Mouse (Mus musculus) CH12.LX (cell line): ENCODE measurements around the gene Agtpbp1. TPM values are rescaled to one million over a fixed set of nuclear protein-coding genes. Genes with fewer than 3 reads are reported as not detected.

Experiments used
- DNase-seq: peaks from one replicate; pipeline ENCODE4 v3.0.0-alpha.2; 2013; ENCODE audit errors: extremely low read depth
- H3K27ac ChIP-seq: 2 replicates; pipeline ENCODE4 v1.5.1; 2012; ENCODE audit warnings: low read depth, mild to moderate bottlenecking, control low read depth, moderate library complexity; ENCODE audit not compliant: insufficient read depth
- H3K27me3 ChIP-seq: replicated peaks from 2 replicates; pipeline ENCODE3; 2012; ENCODE audit warnings: inconsistent platforms
- H3K36me3 ChIP-seq, 2 experiments: replicated peaks in 1 of 2; 2 replicates each; pipeline versions ENCODE3 to v1.6.1; 2012; ENCODE audit warnings: inconsistent platforms in 1 of 2, low read length in 1 of 2, mild to moderate bottlenecking in 1 of 2, mixed read lengths in 1 of 2, moderate library complexity in 1 of 2; ENCODE audit not compliant: control insufficient read depth in 1 of 2, insufficient read depth in 1 of 2
- H3K4me1 ChIP-seq, 2 experiments: 2 replicates each; pipeline ENCODE4 v1.6.1; 2012; ENCODE audit warnings: inconsistent platforms in 1 of 2, moderate library complexity in 1 of 2; ENCODE audit not compliant: insufficient read depth in 2 of 2, control insufficient read depth in 1 of 2
- H3K4me2 ChIP-seq: 2 replicates; pipeline ENCODE4 v1.6.1; 2012; ENCODE audit warnings: low read depth, mild to moderate bottlenecking, control low read depth; ENCODE audit not compliant: poor library complexity, insufficient read depth, severe bottlenecking
- H3K4me3 ChIP-seq, 3 experiments: fragments of 150-350 bp in 1 of 3; sonication (generic) in 1 of 3; replicated peaks in 1 of 3; 2 replicates each; pipeline versions ENCODE3 to v1.5.1; 2011 to 2012; ENCODE audit warnings: low read depth in 2 of 3, low read length in 2 of 3, mild to moderate bottlenecking in 2 of 3, moderate library complexity in 2 of 3, control low read depth in 1 of 3, improper control_type of control experiment in 1 of 3, inconsistent platforms in 1 of 3, mixed read lengths in 1 of 3; ENCODE audit not compliant: poor library complexity in 1 of 3
- H3K79me2 ChIP-seq: replicated peaks from 2 replicates; pipeline ENCODE4 v1.6.1; 2012; ENCODE audit warnings: mild to moderate bottlenecking, moderate library complexity; ENCODE audit not compliant: control insufficient read depth, poor library complexity, insufficient read depth, severe bottlenecking; ENCODE audit errors: extremely low read depth
- H3K9ac ChIP-seq: 2 replicates; pipeline ENCODE4 v1.6.1; 2012; ENCODE audit warnings: low read depth, mild to moderate bottlenecking, control low read depth, moderate library complexity; ENCODE audit not compliant: insufficient read depth
- H3K9me3 ChIP-seq: replicated peaks from 2 replicates; pipeline ENCODE3; 2012; ENCODE audit warnings: low read length, inconsistent platforms, mixed read lengths
- BHLHE40 ChIP-seq: IDR thresholded peaks from 2 replicates; pipeline ENCODE4 v1.6.1; 2011; ENCODE audit warnings: mild to moderate bottlenecking, low read depth, low read length, improper control_type of control experiment
- CHD1 ChIP-seq: IDR thresholded peaks from 2 replicates; pipeline ENCODE4 v1.6.1; 2012; ENCODE audit warnings: low read depth, low read length, improper control_type of control experiment, inconsistent platforms
- CHD2 ChIP-seq: IDR thresholded peaks from 2 replicates; pipeline ENCODE4 v1.6.1; 2011; ENCODE audit warnings: low read length, improper control_type of control experiment
- CTCF ChIP-seq, 2 experiments: IDR thresholded peaks in 1 of 2; conservative IDR thresholded peaks in 1 of 2; 2 replicates each; pipeline ENCODE4 v1.5.1; 2011 to 2012; ENCODE audit warnings: low read depth in 2 of 2, low read length in 2 of 2, improper control_type of control experiment in 1 of 2, inconsistent platforms in 1 of 2, mild to moderate bottlenecking in 1 of 2, moderate library complexity in 1 of 2
- E2F4 ChIP-seq: IDR thresholded peaks from 2 replicates; pipeline ENCODE4 v1.6.1; 2011; ENCODE audit warnings: low read depth, low read length, improper control_type of control experiment; ENCODE audit not compliant: insufficient replicate concordance
- ELF1 ChIP-seq: IDR thresholded peaks from 2 replicates; pipeline ENCODE4 v1.6.1; 2014; ENCODE audit warnings: low read depth, mild to moderate bottlenecking, inconsistent platforms, low read length, improper control_type of control experiment
- EP300 ChIP-seq: IDR thresholded peaks from 2 replicates; pipeline ENCODE4 v1.6.1; 2011; ENCODE audit warnings: low read length, improper control_type of control experiment
- ETS1 ChIP-seq: conservative IDR thresholded peaks from 2 replicates; pipeline ENCODE4 v1.6.1; 2012; ENCODE audit warnings: low read depth, mild to moderate bottlenecking, inconsistent platforms, low read length, improper control_type of control experiment, moderate library complexity
- GABPA ChIP-seq: IDR thresholded peaks from 2 replicates; pipeline ENCODE4 v1.6.1; 2012; ENCODE audit warnings: low read depth, low read length, improper control_type of control experiment, inconsistent platforms; ENCODE audit not compliant: insufficient replicate concordance
- HCFC1 ChIP-seq: IDR thresholded peaks from 2 replicates; pipeline ENCODE4 v1.6.1; 2012; ENCODE audit warnings: low read depth, mild to moderate bottlenecking, inconsistent platforms, low read length, improper control_type of control experiment
- IRF4 ChIP-seq: IDR thresholded peaks from 2 replicates; pipeline ENCODE4 v1.6.1; 2014; ENCODE audit warnings: low read depth, mild to moderate bottlenecking, inconsistent platforms, low read length, improper control_type of control experiment
- KAT2A ChIP-seq: IDR thresholded peaks from 2 replicates; pipeline ENCODE4 v1.6.1; 2012; ENCODE audit warnings: low read length, improper control_type of control experiment, inconsistent platforms; ENCODE audit not compliant: insufficient replicate concordance
- MXI1 ChIP-seq: IDR thresholded peaks from 2 replicates; pipeline ENCODE4 v1.6.1; 2011; ENCODE audit warnings: mild to moderate bottlenecking, low read depth, low read length, improper control_type of control experiment
- MYC ChIP-seq: IDR thresholded peaks from 2 replicates; pipeline ENCODE4 v1.6.1; 2011; ENCODE audit warnings: low read depth, mild to moderate bottlenecking, improper control_type of control experiment, low read length
- NRF1 ChIP-seq: IDR thresholded peaks from 2 replicates; pipeline ENCODE4 v1.6.1; 2014; ENCODE audit warnings: low read depth, mild to moderate bottlenecking, inconsistent platforms, low read length, improper control_type of control experiment, moderate library complexity
- PAX5 ChIP-seq: IDR thresholded peaks from 2 replicates; pipeline ENCODE4 v1.6.1; 2012; ENCODE audit warnings: low read length, inconsistent platforms, mixed read lengths
- POLR2A ChIP-seq: IDR thresholded peaks from 2 replicates; pipeline ENCODE4 v1.6.1; 2011; ENCODE audit warnings: low read depth, mild to moderate bottlenecking, improper control_type of control experiment, low read length
- RAD21 ChIP-seq: IDR thresholded peaks from 2 replicates; pipeline ENCODE4 v1.6.1; 2011; ENCODE audit warnings: low read depth, mild to moderate bottlenecking, low read length, improper control_type of control experiment, moderate library complexity
- SIN3A ChIP-seq: IDR thresholded peaks from 2 replicates; pipeline ENCODE4 v1.6.1; 2012; ENCODE audit warnings: low read length, improper control_type of control experiment, inconsistent platforms
- TBP ChIP-seq: conservative IDR thresholded peaks from 2 replicates; pipeline ENCODE4 v1.6.1; 2011; ENCODE audit warnings: low read depth, low read length, improper control_type of control experiment
- TCF12 ChIP-seq: IDR thresholded peaks from 2 replicates; pipeline ENCODE4 v1.6.1; 2014; ENCODE audit warnings: low read depth, mild to moderate bottlenecking, inconsistent platforms, low read length, improper control_type of control experiment
- UBTF ChIP-seq: IDR thresholded peaks from 2 replicates; pipeline ENCODE4 v1.6.1; 2012; ENCODE audit warnings: low read depth, mild to moderate bottlenecking, inconsistent platforms, low read length, improper control_type of control experiment, moderate library complexity
- USF2 ChIP-seq: conservative IDR thresholded peaks from 2 replicates; pipeline ENCODE4 v1.6.1; 2011; ENCODE audit warnings: low read depth, low read length, improper control_type of control experiment
- ZKSCAN1 ChIP-seq: IDR thresholded peaks from 2 replicates; pipeline ENCODE4 v1.6.1; 2012; ENCODE audit warnings: low read depth, inconsistent platforms, low read length, improper control_type of control experiment, borderline replicate concordance
- ZMIZ1 ChIP-seq: IDR thresholded peaks from 2 replicates; pipeline ENCODE4 v1.6.1; 2012; ENCODE audit warnings: low read depth, mild to moderate bottlenecking, inconsistent platforms, low read length, improper control_type of control experiment
- dilution Hi-C: fragments of 300-500 bp; cut with MboI; formaldehyde crosslinking; loops from 2 replicates; pipeline ENCODE4 v1.14.3; 2020; ENCODE audit warnings: low sequenced_read_pairs; ENCODE audit not compliant: extremely low pct_unique_long_range_greater_than_20kb, extremely low pct_ligation_motif_present
- in situ Hi-C: fragments of 300-500 bp; cut with MboI; formaldehyde crosslinking; loops from 3 replicates; pipeline ENCODE4 v1.14.3; 2019; ENCODE audit warnings: low sequenced_read_pairs, low pct_ligation_motif_present, low pct_unique_long_range_greater_than_20kb, mixed read lengths
- polyA plus RNA-seq: library from polyadenylated mRNA; unstranded; fragments of >175 nt; gene quantifications from 2 replicates; pipeline ENCODE4 v1.2.1, GENCODE M21; 2012; ENCODE audit warnings: low read depth; ENCODE audit not compliant: insufficient read length
- total RNA-seq, 2 experiments: library from RNA; depleted of rRNA; stranded (reverse); fragments of 300-350 nt in 1 of 2; fragments of >200 nt in 1 of 2; gene quantifications; 2 replicates each; pipeline ENCODE4 v1.2.3; 2012 to 2014

The Agtpbp1 gene
- total and polyA plus RNA-seq, 3 experiments = 15.7 to 21.5 (median 19.5) TPM

DNA sequence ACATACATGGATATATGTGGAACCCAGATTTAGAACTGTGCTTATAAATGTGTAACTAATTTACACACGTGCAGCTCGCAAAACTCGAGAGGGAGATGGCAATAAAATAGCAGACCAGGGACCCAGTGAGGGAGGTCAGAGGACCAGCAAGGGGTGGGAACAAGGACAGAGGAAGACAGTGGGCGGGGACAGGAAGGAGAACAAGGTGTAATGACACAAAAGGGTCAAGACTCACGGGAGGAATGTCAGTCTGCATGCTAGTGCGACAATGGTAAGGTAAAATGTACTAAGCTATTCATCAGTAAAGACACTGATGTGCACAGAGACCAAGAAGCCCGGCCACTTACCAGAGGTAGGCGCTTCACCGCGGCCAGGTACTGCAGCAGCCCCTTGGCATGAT is 111.7 kb downstream of the Agtpbp1 start:
- H3K9ac ChIP-seq = no peak overlapping the region
- DNase-seq = no peak
- peaks cover 0 to 11% of the 10 kb centered on the region in 2 experiments; a peak in 2 of 4 replicates for H3K4me1 ChIP-seq
- no peaks in the 10 kb centered on the region for H3K9me3 ChIP-seq
- no peak overlapping the region for H3K4me2 ChIP-seq
- in situ Hi-C loops (no loop called here), dilution Hi-C loops (no loop called here)
- H3K79me2 ChIP-seq = no peaks in the 10 kb centered on the region
- H3K36me3 ChIP-seq = peaks cover 28 to 60% of the 10 kb centered on the region in 2 experiments
- TF ChIP-seq SIN3A (no peak), E2F4 (no peak), MXI1 (no peak), UBTF (no peak), ZKSCAN1 (no peak), USF2 (no peak), GABPA (no peak), MYC (no peak), PAX5 (no peak), ETS1 (no peak)
- H3K27me3 ChIP-seq = no peaks in the 10 kb centered on the region
- H3K27ac ChIP-seq = no peak overlapping the region
- no peak overlapping the region for H3K4me3 ChIP-seq

DNA sequence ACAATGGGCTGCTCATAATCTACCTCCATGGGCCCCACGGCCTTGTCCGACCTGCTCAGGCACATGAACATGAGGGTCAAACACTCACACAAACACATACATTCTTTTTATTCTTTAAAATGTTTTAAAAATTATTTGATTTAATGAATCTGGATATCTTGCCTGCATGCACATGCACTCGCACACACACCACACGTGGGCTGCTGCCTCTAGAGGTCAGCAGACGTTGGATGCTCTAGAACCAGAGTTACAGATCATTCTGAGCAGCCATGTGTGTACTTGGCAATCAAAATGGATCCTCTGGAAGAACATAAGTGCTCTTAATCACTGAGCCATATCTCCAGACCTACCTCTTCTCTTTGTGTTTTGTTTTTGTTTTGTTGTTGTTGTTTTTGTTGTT is 112.8 kb downstream of the Agtpbp1 start:
- TF ChIP-seq CHD2 (no peak), CTCF (conservative IDR thresholded peaks at IDR 0.05 in 1 of 2, IDR thresholded peaks at IDR 0.05 in 1 of 2; ENCODE audit: low read depth in 2 of 2, low read length in 2 of 2) (peak in 1 of 2 experiments; percentile 19; a peak in 1 of 4 replicates)
- Histone ChIP-seq H3K9ac (no peak overlapping the region), H3K4me3 (no peak overlapping the region), H3K36me3 (peaks cover 19 to 64% of the 10 kb centered on the region in 2 experiments), H3K27ac (no peak overlapping the region), H3K27me3 (no peaks in the 10 kb centered on the region), H3K4me1 (peaks cover 0 to 11% of the 10 kb centered on the region in 2 experiments; a peak in 2 of 4 replicates), H3K4me2 (no peak overlapping the region), H3K79me2 (no peaks in the 10 kb centered on the region), H3K9me3 (no peaks in the 10 kb centered on the region)
- in situ Hi-C loops = no loop called here
- no peak for DNase-seq
- dilution Hi-C loops = no loop called here

DNA sequence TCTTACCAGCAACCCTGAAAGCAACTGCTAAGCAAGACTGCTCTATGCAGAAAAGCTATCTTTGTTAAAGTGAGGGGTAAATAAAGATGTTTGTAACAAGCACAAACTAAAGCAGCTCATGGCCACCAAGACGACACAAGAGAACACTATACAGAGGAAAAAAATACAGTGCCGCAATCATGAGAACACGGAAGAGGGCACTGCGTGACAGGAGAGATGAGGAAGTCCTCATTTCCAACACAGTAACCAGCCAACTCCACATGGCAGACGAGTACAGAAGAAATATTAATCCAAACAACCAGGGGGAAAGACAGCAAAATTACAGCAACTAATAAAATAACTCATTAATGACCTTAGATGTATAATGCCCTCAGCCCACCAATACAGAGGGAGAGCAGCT is 115.3 kb downstream of the Agtpbp1 start:
- TF ChIP-seq TCF12 (no peak), KAT2A (no peak), HCFC1 (no peak), POLR2A (no peak), ETS1 (no peak), ZKSCAN1 (no peak), ZMIZ1 (no peak), ELF1 (no peak), EP300 (no peak), UBTF (no peak), RAD21 (no peak), TBP (no peak), MXI1 (no peak), NRF1 (no peak), IRF4 (no peak), BHLHE40 (no peak), CHD1 (no peak)
- H3K9ac ChIP-seq = no peak overlapping the region
- peaks cover 0 to 11% of the 10 kb centered on the region in 2 experiments; a peak in 2 of 4 replicates for H3K4me1 ChIP-seq
- H3K27ac ChIP-seq = no peak overlapping the region
- DNase-seq = no peak
- H3K79me2 ChIP-seq = no peaks in the 10 kb centered on the region
- peaks cover 14 to 64% of the 10 kb centered on the region in 2 experiments for H3K36me3 ChIP-seq
- no peak overlapping the region for H3K4me3 ChIP-seq
- H3K9me3 ChIP-seq = no peaks in the 10 kb centered on the region
- dilution Hi-C loops = no loop called here
- H3K27me3 ChIP-seq = no peaks in the 10 kb centered on the region
- no peak overlapping the region for H3K4me2 ChIP-seq
- in situ Hi-C loops = no loop called here
